Mouse (Mus musculus) bone marrow macrophage, adult 2 months (primary cell): ENCODE measurements around the gene Pex5l. TPM values are rescaled to one million over a fixed set of nuclear protein-coding genes. Genes with fewer than 3 reads are reported as not detected.

Source experiments
- H3K27ac ChIP-seq: 2 replicates; pipeline ENCODE4 v1.5.1; 2012; ENCODE audit warnings: low read depth, low read length; ENCODE audit not compliant: insufficient read depth
- H3K4me1 ChIP-seq: 2 replicates; pipeline ENCODE4 v1.6.1; 2012; ENCODE audit warnings: low read length; ENCODE audit not compliant: control insufficient read depth, insufficient read depth
- H3K4me3 ChIP-seq: 2 replicates; pipeline ENCODE4 v1.5.1; 2012; ENCODE audit warnings: mild to moderate bottlenecking, low read length, moderate library complexity; ENCODE audit not compliant: insufficient read depth
- CTCF ChIP-seq: IDR thresholded peaks from 2 replicates; pipeline ENCODE4 v1.5.1; 2012; ENCODE audit warnings: low read depth, mild to moderate bottlenecking, low read length, moderate library complexity
- POLR2A ChIP-seq: IDR thresholded peaks from 2 replicates; pipeline ENCODE4 v1.6.1; 2012; ENCODE audit warnings: mild to moderate bottlenecking, low read depth, low read length, borderline replicate concordance
- polyA plus RNA-seq: library from polyadenylated mRNA; stranded (reverse); fragments of >200 nt; gene quantifications from 2 replicates; pipeline ENCODE4 v1.2.4, GENCODE M21; 2012; ENCODE audit not compliant: missing spikeins, insufficient read depth, insufficient read length

Pex5l gene
- polyA plus RNA-seq, 1 experiment = not detected

- Histone ChIP-seq H3K4me3 (no peak overlapping the region), H3K4me1 (no peaks in the 10 kb centered on the region), H3K27ac (no peak overlapping the region)
- TF ChIP-seq POLR2A (no peak), CTCF (no peak)
Observed at GRCm38 (mm10) chr3:33003901-33004300, 139.1 kb downstream of the Pex5l start.

- TF ChIP-seq POLR2A (no peak), CTCF (no peak)
- no peak overlapping the region for H3K27ac ChIP-seq
- H3K4me1 ChIP-seq = no peaks in the 10 kb centered on the region
- H3K4me3 ChIP-seq = no peak overlapping the region
Observed at GRCm38 (mm10) chr3:33001769-33002168, 141.3 kb downstream of the Pex5l start.

- no peak overlapping the region for H3K27ac ChIP-seq
- no peaks in the 10 kb centered on the region for H3K4me1 ChIP-seq
- H3K4me3 ChIP-seq = no peak overlapping the region
- no peak for TF ChIP-seq POLR2A
- TF ChIP-seq CTCF = no peak
Observed at GRCm38 (mm10) chr3:33000383-33001015, 142.5 kb downstream of the Pex5l start.

- Histone ChIP-seq H3K4me1 (no peaks in the 10 kb centered on the region), H3K4me3 (no peak overlapping the region), H3K27ac (no peak overlapping the region)
- TF ChIP-seq POLR2A = no peak
- TF ChIP-seq CTCF = no peak
Observed at GRCm38 (mm10) chr3:32991713-32992575, 151.1 kb downstream of the Pex5l start.

- no peak overlapping the region for H3K4me3 ChIP-seq
- H3K27ac ChIP-seq = no peak overlapping the region
- H3K4me1 ChIP-seq = no peaks in the 10 kb centered on the region
- TF ChIP-seq CTCF (no peak), POLR2A (no peak)
Observed at GRCm38 (mm10) chr3:32987806-32988205, 155.2 kb downstream of the Pex5l start.

GRCm38 (mm10) chr3:32985141-32985540 is 157.9 kb downstream of the Pex5l start:
- Histone ChIP-seq H3K4me3 (no peak overlapping the region), H3K27ac (no peak overlapping the region), H3K4me1 (no peaks in the 10 kb centered on the region)
- TF ChIP-seq CTCF (no peak), POLR2A (no peak)

GRCm38 (mm10) chr3:32979981-32980380 is 163.1 kb downstream of the Pex5l start:
- H3K27ac ChIP-seq = no peak overlapping the region
- no peaks in the 10 kb centered on the region for H3K4me1 ChIP-seq
- TF ChIP-seq POLR2A (no peak), CTCF (no peak)
- no peak overlapping the region for H3K4me3 ChIP-seq

- TF ChIP-seq CTCF (no peak), POLR2A (no peak)
Observed at GRCm38 (mm10) chr3:32979238-32979637, 163.8 kb downstream of the Pex5l start.

GRCm38 (mm10) chr3:32970257-32970656 is 172.8 kb downstream of the Pex5l start:
- Histone ChIP-seq H3K4me3 (no peak overlapping the region), H3K4me1 (no peaks in the 10 kb centered on the region), H3K27ac (no peak overlapping the region)
- TF ChIP-seq POLR2A = no peak
- no peak for TF ChIP-seq CTCF

More at GRCm38 (mm10) chr3:32979238-32979637, 163.8 kb downstream of the Pex5l start:
- no peak overlapping the region for H3K4me3 ChIP-seq
- H3K4me1 ChIP-seq = no peaks in the 10 kb centered on the region
- H3K27ac ChIP-seq = no peak overlapping the region
